In genomic region chr11:53081310-53081709, GRCm38 (mm10) we compare ENCODE assay signal across 12 mouse cellular contexts.
"Had no signal": no experiment of that assay in that cellular context is flagged by ENCODE, and none has a peak within 500 bp of the region (broad histone marks: within the 10 kb centered on the region; RNA-seq: fewer than 3 reads in every experiment).

No protein-coding gene starts in this region.

- DNase-seq: layer of hippocampus, adult 9-11 months; liver, embryonic 13.5 days; lung, adult 2 months; lung, postnatal 14 days; lung, postnatal 4 days; midbrain, embryonic 14.5 days; thymus, adult 2 months; thymus, postnatal 14 days; thymus, postnatal 4 days had no signal

- H3K27ac ChIP-seq: kidney, postnatal 0 days; layer of hippocampus, adult 2 months; liver, embryonic 13.5 days; stomach, postnatal 0 days had no signal

- H3K4me3 ChIP-seq: layer of hippocampus, adult 2 months; liver, embryonic 13.5 days had no signal
